Mouse (Mus musculus) heart, postnatal 14 days (tissue): ENCODE measurements around the gene Zdhhc21. TPM values are rescaled to one million over a fixed set of nuclear protein-coding genes. Genes with fewer than 3 reads are reported as not detected.

Experiments used
- DNase-seq, 2 experiments: peaks; one replicate each; pipeline ENCODE4 v3.0.0; 2021 to 2022
- intact Hi-C: fragments of 180-260 bp; cut with DNase I; formaldehyde crosslinking; loops from one replicate; pipeline ENCODE4 v1.15.1; 2025
- long read RNA-seq, 2 experiments: library from polyadenylated mRNA; stranded (forward); transcript quantifications; one replicate each; pipeline ENCODE4 v2.0.0; 2021
- total RNA-seq, 2 experiments: library from RNA; stranded (reverse); gene quantifications; 2 replicates each; pipeline ENCODE4 v1.2.3; 2021

Gene Zdhhc21
- total RNA-seq, result 10 to 100 TPM; 12.0 to 15.3 TPM
- long read RNA-seq, experiment 1, full-length matches to known transcripts, result 5 of 6 reads
- long read RNA-seq, experiment 1, partial matches to known transcripts, result 0 of 6 reads
- long read RNA-seq, experiment 1, other reads (novel, unspliced or antisense), result 1 of 6 reads
- long read RNA-seq, experiment 2, full-length matches to known transcripts, result 4 of 5 reads
- long read RNA-seq, experiment 2, partial matches to known transcripts, result 0 of 5 reads
- long read RNA-seq, experiment 2, other reads (novel, unspliced or antisense), result 1 of 5 reads

DNA sequence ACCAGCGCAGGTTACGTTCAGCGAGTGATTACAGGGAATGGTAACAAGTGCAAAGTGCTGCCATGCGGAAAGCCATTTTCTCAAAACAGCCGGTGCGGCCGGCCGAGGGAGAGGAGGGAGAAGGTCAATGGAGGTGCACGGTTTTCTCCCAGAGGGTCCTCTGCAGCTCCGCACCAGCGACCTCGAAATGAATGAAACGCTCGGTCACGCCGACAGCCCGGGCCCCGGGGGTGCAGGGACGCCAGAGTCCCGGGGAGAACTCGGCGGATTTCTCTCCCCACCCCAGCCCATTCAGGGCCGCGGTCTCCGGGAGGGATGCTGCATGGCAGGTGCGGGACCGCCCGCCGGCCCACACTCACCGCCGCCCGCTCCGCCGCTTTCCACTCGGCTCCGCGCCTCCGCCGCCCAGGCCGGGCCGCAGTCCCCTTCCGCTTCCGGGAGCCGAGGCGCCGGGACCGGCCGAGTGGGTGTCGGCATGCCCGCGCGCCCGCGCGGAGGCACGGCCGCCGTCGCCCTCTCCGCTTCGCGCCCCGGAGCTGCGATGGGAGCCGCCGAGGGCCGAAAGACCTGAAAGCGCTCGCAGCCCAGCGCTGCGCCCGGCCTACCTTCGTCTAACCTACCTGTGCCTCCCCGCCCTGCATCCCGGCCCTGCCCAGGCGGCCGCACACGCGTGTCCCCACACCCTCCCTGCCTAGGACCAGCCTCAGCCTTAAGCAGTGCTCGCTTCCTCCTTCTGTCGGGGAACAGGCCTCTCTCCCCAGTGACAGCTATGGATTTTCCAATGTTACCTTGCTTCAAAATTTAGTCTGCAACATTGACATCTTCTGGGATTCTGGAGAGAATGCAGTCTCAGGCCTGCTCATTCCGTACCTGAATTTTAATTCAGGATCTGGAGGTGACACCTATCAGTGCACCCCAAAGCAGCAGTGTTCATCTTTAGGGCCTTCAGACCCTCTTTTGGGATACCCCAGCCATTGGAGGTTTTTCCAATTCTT lies at the start of gene Zdhhc21:
TSS of gene Zdhhc21 (minus strand) at position 828 of the 995 bp plus-strand sequence.
- intact Hi-C loops, result no loop called here

DNA sequence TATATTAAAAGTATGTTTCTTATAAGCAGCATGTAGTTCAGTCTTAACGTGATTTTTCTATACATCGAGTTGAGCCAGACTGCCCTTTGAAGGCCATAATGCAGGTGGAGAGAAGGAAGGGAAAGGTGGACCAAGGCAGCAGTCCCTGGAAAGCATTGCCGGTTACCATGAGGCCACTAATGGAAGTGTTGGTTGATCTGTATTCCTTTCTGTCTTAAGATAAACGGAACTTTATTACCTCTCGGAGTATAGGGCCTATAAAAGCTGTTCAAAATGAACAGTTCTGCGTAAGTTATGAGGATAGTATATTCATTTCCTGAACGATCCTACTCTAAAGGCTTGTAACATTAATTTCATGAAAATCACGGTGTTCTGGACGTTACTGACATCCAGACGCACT lies 35.5 kb upstream of the Zdhhc21 start:
- intact Hi-C loops, result no loop called here
- DNase-seq, result no peak

More for the DNA sequence above, at the start of gene Zdhhc21:
- peak; percentile 84 to 85 for DNase-seq

DNA sequence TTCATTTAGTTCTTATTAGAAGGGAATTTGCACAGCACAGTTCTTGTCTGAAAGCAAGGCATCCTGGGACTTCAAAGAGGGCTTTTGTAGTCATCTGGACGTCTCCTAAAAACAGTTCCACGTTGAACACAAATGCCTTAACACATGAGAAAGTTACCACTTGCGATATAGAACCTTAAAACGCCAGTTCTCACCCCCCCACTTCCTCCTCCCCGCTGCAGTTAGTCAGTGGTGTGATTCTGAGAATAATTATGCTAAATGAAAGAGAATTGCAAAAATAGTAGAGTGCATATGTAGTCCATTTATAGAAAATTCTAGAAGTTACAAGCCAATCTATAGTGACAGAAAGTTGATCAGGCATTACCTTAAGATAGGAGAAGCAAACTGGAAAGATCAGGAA lies 32.5 kb upstream of the Zdhhc21 start:
- no peak for DNase-seq
- intact Hi-C loops, result no loop called here

DNA sequence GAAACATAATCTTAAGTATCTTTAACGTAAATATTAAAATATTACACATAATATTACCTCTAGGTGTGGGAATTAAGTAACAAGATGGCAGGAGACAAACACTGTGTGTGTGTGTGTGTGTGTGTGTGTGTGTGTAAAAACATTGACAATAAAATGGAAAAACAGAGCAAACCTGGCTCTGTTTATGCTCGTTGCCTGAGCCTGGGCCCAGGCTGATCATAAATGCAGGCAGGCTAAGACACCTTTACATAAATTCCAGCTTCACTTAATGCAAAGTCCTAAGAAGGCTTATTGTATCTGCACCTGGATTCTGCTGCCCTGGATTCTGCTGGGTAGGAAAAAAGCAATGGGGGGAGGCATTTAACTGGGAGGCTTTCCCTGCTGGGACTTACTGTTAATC lies 31.8 kb upstream of the Zdhhc21 start:
- intact Hi-C loops, result no loop called here

DNA sequence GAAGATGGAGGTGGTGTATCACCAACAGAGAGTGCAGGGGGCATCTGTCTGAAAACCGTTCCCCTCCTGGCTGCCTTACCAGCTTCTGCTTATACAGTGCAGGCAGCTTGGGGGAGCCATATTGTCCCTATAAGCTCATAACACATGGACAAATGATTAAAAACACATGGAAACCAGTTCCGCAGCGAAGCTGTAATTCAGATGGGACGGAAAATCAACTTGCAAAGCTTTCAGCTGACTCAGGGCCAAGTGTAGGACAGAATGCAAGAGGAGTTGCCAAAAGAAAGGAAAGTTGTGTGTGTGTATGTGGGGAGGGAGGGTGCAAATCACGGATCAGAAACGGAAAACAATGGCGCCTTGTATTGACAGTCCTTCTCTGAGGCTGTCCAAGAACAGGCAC lies 31.3 kb upstream of the Zdhhc21 start:
- intact Hi-C loops, result no loop called here

More for the DNA sequence above, 31.8 kb upstream of the Zdhhc21 start:
- no peak for DNase-seq

DNA sequence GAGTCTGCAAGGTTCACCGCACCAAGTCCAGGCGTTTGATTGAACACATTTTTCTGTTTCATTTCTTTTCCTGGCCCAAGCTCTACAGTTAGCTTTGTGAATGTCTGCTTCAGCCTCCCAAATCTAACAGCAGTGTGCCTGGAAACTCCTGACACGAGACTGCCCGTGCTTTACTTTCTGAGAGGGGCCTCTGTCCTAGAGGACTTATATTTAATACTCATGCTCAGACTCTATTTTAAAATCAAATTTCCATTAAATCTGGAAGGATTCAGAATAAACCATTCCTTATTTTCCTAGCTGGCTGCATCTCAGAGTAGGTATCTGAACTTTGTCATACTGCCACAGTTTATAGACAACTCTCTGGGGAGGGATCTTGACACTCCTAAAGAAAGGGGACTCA lies 30.8 kb upstream of the Zdhhc21 start:
- no peak for DNase-seq
- intact Hi-C loops, result no loop called here

More for the DNA sequence above, 31.3 kb upstream of the Zdhhc21 start:
- DNase-seq, result no peak

DNA sequence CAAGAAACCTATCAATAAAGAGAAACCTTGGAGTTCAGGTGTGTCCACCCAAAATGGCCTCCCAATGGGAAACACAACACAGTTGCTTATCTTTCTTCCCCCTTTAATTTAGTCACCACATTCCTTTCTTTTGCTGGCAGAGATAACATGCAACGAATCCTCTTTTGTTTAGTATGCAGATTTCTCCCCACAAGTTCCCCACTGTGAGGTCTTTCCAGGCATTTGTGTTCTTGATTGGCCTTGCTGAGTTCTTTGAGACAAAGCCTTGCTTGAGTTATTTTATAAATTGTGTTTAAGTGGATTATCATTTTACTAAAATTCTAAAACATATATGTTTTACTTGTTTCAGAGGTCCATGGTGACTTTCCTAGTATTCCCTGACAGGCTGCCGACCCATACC lies 26.4 kb upstream of the Zdhhc21 start:
- no peak for DNase-seq
- intact Hi-C loops, result no loop called here

DNA sequence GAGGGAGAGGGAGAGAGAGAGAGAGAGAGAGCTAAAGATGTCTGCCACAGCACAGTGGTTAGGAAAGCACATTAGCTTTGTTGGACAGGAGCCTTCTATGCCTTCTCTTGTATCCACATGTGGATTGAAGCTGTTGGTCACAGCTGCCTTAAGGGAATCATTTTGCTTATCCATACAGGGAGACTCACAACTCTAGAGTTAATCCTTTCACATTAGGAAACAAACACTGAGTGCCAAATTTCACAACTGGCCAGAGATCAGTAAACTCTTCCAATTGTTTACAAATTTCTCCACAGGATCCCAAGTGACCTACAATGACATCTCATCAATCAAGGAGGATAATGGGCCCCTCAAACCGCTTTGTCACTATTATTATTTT lies 25.8 kb upstream of the Zdhhc21 start:
- no peak for DNase-seq
- intact Hi-C loops, result no loop called here

DNA sequence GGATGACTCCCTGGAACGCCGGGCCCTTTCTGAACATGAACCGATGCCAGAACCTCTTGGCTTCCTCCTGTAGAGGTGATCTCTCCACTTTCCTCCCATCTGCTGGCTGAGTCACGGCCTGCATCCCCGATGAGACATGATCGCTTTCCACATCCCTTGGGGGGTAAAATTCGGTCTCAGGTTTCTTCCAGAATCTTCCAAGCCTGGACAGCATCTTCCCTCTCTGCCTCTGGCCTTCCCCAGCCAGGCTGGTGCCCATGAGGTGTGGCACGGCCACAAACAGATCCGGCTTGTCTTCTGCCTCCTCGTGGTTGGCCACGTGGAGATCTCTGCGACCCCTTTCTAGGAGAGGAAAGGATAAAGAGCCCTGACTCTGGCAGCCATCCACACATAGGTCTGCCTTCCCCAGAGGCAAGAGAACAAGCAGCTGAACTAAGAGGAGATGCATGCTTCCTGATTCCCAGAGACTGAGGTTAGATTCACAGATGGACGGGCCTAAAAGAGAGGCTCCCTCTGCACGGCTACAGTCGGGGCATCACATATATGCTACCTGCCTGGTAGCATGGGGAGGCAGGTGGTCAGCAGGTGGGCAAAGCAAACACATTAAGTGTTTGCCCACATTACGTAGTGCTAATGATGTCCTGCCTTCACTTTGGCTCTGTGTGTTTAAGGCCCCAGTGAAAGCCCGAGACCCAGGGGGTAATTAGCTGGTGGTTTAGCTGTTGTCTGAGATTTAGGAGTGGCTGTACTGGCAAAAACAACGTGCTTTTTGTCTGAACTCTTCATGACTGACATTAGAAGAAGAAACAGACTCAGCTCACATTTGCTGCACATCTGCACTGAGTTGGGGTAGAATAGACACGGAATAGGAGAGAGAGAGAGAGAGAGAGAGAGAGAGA lies 25.1 kb upstream of the Zdhhc21 start, which contains the start of gene Cer1:
TSS of gene Cer1 (minus strand) at position 513 of the 899 bp plus-strand sequence.
- intact Hi-C loops, result no loop called here
- DNase-seq, result no peak

DNA sequence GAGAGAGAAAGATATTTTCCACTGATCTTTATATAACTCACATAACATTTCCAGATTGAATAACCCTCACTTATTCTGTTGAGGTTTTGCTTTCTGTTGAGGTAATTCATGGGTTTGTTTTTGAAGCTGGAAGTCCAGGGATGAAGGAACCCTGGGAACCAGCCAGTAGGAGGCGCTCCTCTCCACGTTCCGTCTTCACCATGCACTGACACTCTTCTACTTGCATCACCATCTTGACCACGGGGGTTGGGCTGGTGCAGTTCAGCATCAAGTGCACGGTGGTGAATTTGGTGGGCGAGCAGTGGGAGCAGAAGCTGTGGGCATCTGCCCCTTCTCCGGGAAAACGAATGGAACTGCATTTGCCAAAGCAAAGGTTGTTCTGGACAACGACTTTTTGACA lies 22.7 kb upstream of the Zdhhc21 start:
- intact Hi-C loops, result no loop called here
- no peak for DNase-seq

DNA sequence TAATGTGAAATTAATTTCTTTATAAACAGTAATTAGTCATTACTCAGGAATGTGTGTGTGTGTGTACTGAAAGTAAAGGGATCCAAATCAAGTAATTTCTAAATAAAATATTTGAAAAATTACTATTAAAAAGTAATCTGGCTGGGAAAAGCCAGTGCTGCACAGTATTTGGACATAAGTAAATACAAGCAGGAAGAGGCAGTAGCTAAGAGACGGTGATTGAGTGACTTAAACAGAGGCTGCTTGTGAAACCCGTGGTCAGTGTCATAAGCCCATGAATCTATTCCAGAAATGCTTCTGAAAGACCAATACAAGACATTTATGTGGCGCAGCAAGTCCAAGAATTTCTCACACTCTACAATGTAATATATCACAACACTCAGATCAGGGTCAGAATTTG lies 21.6 kb upstream of the Zdhhc21 start:
- no peak for DNase-seq
- intact Hi-C loops, result no loop called here

DNA sequence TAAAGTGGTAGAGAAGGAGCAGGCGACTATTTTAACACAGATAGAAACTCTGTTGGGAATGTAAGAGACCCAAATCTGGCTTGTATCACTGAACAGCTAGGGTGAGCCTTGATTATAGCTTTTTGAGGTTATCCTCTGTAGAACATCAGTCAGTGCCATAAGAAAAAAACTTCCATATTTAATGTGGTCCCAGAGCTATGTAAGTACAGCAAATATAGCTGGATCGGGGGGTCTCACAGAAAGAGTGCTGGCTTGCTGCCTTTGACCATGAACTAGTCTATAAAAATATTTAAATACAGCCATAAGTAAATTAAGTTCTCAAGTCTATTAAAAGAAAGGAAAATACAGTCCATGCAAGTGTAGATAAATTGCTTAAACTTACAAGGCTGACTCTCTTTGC lies 20.5 kb upstream of the Zdhhc21 start:
- no peak for DNase-seq
- intact Hi-C loops, result no loop called here

DNA sequence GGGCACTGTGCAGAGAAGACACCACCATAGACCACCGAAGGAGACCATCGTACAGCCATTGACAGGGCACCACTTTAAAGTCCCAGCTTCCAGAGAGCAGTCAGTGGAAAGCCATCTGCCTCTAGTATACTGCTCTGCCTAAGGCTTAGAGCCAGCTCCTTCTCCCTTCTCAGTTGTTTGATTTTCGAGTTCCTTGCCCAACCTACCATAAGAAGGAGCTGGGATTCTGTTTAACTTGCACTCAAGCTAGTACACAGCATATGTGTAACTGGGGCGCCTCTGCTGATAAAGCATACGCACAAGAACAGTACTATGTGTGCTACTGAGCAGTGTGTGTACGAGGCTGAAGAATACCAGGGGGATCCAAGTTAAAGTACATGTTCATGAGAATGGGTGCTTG lies 19.4 kb upstream of the Zdhhc21 start:
- intact Hi-C loops, result no loop called here
- DNase-seq, result no peak

DNA sequence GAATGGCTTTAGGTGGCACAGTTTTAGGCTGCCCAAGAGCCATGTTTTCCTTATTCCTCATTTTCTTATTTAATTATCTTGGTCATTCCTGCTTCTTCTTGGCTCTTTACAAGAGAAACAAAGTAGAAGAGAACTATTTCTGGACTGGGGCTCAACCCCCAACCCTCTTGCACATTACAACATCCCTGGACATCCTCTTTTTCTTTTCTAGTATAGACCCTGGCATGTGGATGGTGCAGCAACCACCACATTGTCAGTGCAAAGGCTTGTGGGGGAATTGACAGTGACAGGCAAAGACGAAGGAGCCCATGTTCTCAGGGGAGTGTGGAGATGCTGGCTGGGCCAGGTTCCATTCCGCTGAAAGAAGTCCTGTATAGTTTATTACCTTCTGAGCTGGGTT lies 16.9 kb upstream of the Zdhhc21 start:
- intact Hi-C loops, result no loop called here
- no peak for DNase-seq

DNA sequence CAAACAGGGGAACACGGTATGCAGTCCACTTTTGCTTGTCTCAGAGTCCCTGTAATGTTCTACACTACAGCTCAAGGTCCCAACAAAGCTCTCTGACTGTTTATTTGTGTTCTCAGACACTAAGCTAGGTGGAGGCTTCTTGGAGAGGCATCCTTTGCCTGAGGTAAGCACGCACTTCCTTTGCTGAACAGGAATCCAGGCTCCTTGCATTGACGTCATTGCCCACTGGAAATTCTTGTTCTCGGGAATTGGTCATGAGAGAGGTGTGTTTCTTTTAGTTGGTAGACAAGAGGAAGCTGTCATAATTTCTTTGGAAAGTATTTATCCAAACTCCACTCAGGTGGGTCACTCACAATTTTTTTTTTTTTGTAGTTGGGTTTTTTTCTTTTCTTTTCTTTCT lies 15.8 kb upstream of the Zdhhc21 start:
- no peak for DNase-seq
- intact Hi-C loops, result no loop called here

DNA sequence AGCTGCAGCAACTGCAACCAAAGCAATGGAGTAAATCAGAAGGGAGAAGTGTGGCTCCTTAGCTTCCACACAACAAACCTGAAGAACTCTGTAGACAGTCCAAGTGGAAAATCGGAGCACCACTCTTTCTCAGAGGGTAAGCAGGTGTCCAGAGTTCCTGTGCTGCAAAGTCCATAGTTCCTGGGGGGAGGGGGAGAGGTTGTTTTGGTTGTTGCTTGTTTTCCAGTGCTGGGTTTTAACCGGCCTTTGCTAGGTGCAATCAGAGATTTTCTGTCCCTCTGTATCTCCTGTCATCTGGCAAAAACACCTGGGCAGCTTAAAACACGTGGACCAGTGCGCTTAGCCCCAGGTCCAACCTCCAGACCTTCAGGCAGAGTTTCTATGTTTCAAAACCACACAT lies 15.0 kb upstream of the Zdhhc21 start:
- intact Hi-C loops, result no loop called here
- DNase-seq, result no peak

DNA sequence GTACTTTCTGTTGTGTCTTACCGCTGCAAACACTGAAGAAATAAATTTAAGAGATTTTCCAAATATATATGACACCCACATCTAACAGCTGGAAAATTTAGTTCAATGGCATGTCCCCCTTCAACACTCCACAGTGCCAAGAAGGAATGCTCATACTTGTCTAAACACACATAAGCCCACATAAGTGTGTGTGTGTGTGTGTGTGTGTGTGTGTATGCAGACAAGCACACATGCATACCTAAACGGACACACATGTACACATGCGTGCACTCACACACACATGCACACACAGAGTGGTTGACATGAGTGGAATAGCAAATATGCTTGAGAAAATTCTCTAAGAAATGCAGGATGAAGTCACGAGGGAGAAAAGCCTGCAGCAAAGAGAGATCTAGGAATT lies 12.8 kb upstream of the Zdhhc21 start:
- intact Hi-C loops, result no loop called here
- DNase-seq, result no peak

DNA sequence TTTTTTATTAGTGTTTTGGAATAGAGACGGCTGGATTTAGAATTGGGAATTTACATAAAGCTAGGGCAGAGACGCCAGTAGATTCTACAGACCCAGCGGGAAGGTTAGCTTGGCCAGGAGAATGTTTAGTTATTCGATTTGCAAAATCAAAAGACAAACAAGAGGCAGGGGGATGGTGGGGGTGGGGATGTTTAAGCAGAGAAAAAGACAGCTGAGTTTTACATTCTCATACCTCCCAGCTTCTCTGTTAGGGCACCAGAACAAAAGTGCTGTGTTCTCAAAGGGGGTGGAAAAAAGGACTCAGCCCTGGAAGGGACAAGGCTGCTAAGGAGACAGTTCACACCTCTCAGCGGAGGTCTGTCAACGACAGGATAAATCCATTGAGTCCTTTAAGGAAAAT lies 12.4 kb upstream of the Zdhhc21 start:
- no peak for DNase-seq
- intact Hi-C loops, result no loop called here

DNA sequence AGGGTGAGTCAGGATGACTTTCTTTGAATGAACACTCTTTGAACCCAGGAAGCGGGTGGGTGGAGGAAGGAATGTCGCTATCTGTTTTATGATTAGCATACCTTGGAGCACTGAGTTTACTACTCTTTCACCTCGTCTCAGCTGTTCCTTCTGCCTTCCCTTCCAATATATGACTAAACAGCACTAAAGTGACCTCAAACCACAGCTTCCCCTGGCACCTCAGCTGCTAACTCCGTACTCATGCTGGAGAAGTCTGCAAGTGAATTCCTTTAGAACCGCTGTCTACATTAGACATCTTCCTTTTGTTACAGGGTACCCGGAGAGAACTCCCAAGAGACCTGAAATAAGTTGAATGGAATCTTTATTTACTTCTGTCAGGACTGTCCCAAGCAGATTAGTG lies 11.2 kb upstream of the Zdhhc21 start:
- no peak for DNase-seq
- intact Hi-C loops, result no loop called here

DNA sequence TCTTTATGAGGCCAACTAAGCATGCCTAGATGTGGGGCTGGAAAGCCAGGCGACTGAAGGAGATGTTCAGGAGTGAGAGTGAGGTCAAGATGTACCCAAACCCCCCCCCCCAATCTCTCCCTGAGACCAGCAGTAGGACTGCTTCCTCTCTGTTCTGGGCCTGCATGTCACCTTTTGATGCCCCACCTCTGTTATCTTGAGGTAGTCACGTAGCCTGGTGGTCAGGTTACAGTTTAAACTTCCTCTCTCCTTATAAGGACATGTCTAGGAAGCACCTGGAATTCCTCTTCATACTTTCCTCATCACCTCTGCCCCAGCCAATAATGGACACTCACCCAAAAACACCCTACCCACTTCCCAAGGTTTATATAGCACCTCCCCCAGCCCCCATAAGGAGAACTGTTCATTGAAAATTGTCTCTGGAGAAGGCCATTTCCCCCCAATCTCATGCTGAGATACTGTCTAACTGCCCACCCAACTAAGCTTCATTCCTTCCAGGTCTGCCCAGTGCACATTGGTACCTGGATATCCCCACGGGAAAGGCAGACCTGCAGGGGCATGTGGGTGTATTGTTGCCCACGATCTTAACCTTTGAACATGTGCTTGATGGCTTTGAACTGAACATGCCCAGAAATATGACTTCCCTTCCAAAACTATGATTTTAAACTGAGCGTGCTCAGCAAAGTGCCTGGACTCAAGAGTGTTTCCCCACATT lies 8.1 kb upstream of the Zdhhc21 start:
- intact Hi-C loops, result no loop called here
- DNase-seq, result no peak
